Comparison of ENCODE assay signal across 12 mouse cellular contexts in the genomic region with DNA sequence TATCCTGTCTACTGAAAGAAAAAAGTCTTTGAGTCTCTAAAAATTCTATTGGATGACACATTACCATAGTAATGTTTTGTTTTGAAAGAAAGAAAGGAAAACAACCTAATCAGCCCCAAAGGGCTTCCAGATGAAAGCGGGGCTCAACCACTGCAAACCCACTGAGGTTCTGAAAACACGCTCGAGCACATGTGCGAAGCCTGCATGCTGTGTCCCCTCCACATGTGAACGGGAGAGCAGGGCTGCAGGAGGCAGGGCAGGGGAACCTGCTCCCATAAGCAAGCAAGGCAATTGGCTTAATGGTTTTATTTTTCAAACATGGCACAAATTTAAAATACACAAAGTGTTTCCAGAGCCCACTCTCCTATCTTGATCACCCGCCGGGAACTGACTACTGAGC. TPM values are rescaled to one million over a fixed set of nuclear protein-coding genes. Genes with fewer than 3 reads are reported as not detected.
DNase-seq lines count a peak whose midpoint lies in the region; ATAC-seq and TF ChIP-seq lines count a peak whose summit lies in the region.
"Had no signal": no experiment of that assay in that cellular context is flagged by ENCODE, and none has a peak within 500 bp of the region (broad histone marks: within the 10 kb centered on the region; RNA-seq: fewer than 3 reads in every experiment).

No protein-coding gene starts in this region.

- no peak for TF ChIP-seq EP300 in heart, adult 2 months (IDR thresholded peaks at IDR 0.05; ENCODE audit: insufficient read depth, low read depth, low read length)
- TF ChIP-seq EP300 in stomach, postnatal 0 days (optimal IDR thresholded peaks at IDR 0.05): no peak

- DNase-seq in heart, adult 2 months: no peak
- DNase-seq in heart, adult 18-20 months: no peak
- no peak for DNase-seq in testis, postnatal 10 days (ENCODE audit: low spot score)
- DNase-seq in mesoderm, embryonic 11.5 days (ENCODE audit: low read depth, low spot score): peak; percentile 43
- no peak for DNase-seq in stomach, postnatal 0 days (ENCODE audit: low spot score)
- DNase-seq in retina, embryonic 14.5 days (ENCODE audit: low spot score): no peak
- no peak for DNase-seq in right cerebral cortex, adult 2 months (ENCODE audit: low spot score in 2 of 2)
- DNase-seq: cerebellum, postnatal 10 days; kidney, postnatal 36 days had no signal

- intact Hi-C loops in heart, adult 2 months (cut with DNase I): loop anchor here (5.0 to 10.0 kb wide), 2 partner anchors 36 to 268 kb away; a partner anchor contains a TSS

- peaks cover 29% of the 10 kb centered on the region for H3K4me1 ChIP-seq in heart, adult 2 months (ENCODE audit: control insufficient read depth, insufficient read depth, low read length)
- H3K4me1 ChIP-seq in testis, adult 2 months (ENCODE audit: control insufficient read depth, insufficient read depth, low read length): no peaks in the 10 kb centered on the region
- no peaks in the 10 kb centered on the region for H3K4me1 ChIP-seq in stomach, postnatal 0 days (replicated peaks; ENCODE audit: control insufficient read depth, insufficient read depth)

- H3K4me3 ChIP-seq in heart, adult 2 months: no peak overlapping the region
- no peak overlapping the region for H3K4me3 ChIP-seq in testis, adult 2 months (ENCODE audit: control insufficient read depth, low read depth, low read length)
- H3K4me3 ChIP-seq in stomach, postnatal 0 days (ENCODE audit: low read depth, low read length): no peak overlapping the region
- H3K4me3 ChIP-seq: liver, embryonic 12.5 days had no signal

- peak overlapping the region; percentile 72 for H3K27ac ChIP-seq in heart, adult 2 months
- no peak overlapping the region for H3K27ac ChIP-seq in testis, adult 2 months (ENCODE audit: control insufficient read depth, insufficient read depth, low read depth, low read length)
- peak overlapping the region; percentile 74 for H3K27ac ChIP-seq in stomach, postnatal 0 days (replicated peaks)
- H3K27ac ChIP-seq: macrophage had no signal

- no peak overlapping the region for H3K4me2 ChIP-seq in stomach, postnatal 0 days (replicated peaks; ENCODE audit: low read depth)
- H3K4me2 ChIP-seq: liver, embryonic 12.5 days had no signal

- H3K36me3 ChIP-seq in heart, adult 2 months (ENCODE audit: control insufficient read depth, insufficient read depth, low read length): no peaks in the 10 kb centered on the region; the same call in none of the 2 replicates
- H3K36me3 ChIP-seq in testis, adult 2 months (ENCODE audit: control insufficient read depth, insufficient read depth, low read length): no peaks in the 10 kb centered on the region
- H3K36me3 ChIP-seq in stomach, postnatal 0 days (ENCODE audit: control insufficient read depth, insufficient read depth, low read length): no peaks in the 10 kb centered on the region; the same call in none of the 2 replicates

- no peaks in the 10 kb centered on the region for H3K9me3 ChIP-seq in stomach, postnatal 0 days (ENCODE audit: control insufficient read depth, low read length)
- H3K9me3 ChIP-seq: liver, embryonic 12.5 days had no signal

- 65% methylated on average over 7 of the region's 7 CpGs for WGBS in heart, adult 2 months
- 75% methylated on average over 7 of the region's 7 CpGs for WGBS in stomach, postnatal 0 days

- H3K9ac ChIP-seq in heart, adult 2 months (ENCODE audit: low read depth, low read length): no peak overlapping the region
- H3K9ac ChIP-seq in stomach, postnatal 0 days (ENCODE audit: low read length): peak overlapping the region; percentile 13; the same call in 1 of the 2 replicates
- H3K9ac ChIP-seq: liver, embryonic 12.5 days had no signal

- peaks cover 7% of the 10 kb centered on the region for H3K79me2 ChIP-seq in heart, adult 2 months (replicated peaks; ENCODE audit: control insufficient read depth, insufficient read depth, low read length)

- no peak for TF ChIP-seq CTCF in heart, adult 2 months (IDR thresholded peaks at IDR 0.05)
- 0 out of 2 replicates have a peak, but pooled peaks have one; percentile 7 for TF ChIP-seq CTCF in testis, adult 2 months (IDR thresholded peaks at IDR 0.05; ENCODE audit: control insufficient read depth, insufficient read depth, insufficient replicate concordance, low read depth, low read length)
- no peak for TF ChIP-seq CTCF in stomach, postnatal 0 days (IDR thresholded peaks at IDR 0.05; ENCODE audit: low read depth)

- no peak for TF ChIP-seq POLR2A in heart, adult 2 months (IDR thresholded peaks at IDR 0.05; ENCODE audit: insufficient read depth, low read depth, low read length)
- TF ChIP-seq POLR2A in testis, adult 2 months (IDR thresholded peaks at IDR 0.05; ENCODE audit: control insufficient read depth, low read depth, low read length): no peak

- ATAC-seq in stomach, postnatal 0 days (ENCODE audit: low FRiP score, low TSS enrichment): no peak
- ATAC-seq: liver, embryonic 12.5 days had no signal

- no peaks in the 10 kb centered on the region for H3K27me3 ChIP-seq in heart, adult 2 months (ENCODE audit: control insufficient read depth, insufficient read depth, low read length)
- no peaks in the 10 kb centered on the region for H3K27me3 ChIP-seq in testis, adult 2 months (ENCODE audit: control insufficient read depth, insufficient read depth, low read length)
- H3K27me3 ChIP-seq in stomach, postnatal 0 days (ENCODE audit: control insufficient read depth, insufficient read depth, low read length): no peaks in the 10 kb centered on the region
- H3K27me3 ChIP-seq: liver, embryonic 12.5 days had no signal

RNA-seq across cellular contexts. Expression of a gene that starts 24.2 kb away (rescaled TPM):
- 1 to 10 TPM; 3.4 to 4.5 TPM for total RNA-seq in heart, adult 2 months (2021)
- polyA plus RNA-seq in heart, adult 2 months (2012; rRNA removed): 5.7 and 14.1 TPM in 2 replicates
- 1 to 10 TPM; 4.4 to 7.3 TPM for total RNA-seq in heart, adult 18-20 months (2021)
- 11.7 and 12.9 TPM in 2 replicates for polyA plus RNA-seq in testis, adult 2 months (2012; rRNA removed)
- polyA plus RNA-seq in stomach, postnatal 0 days (2015; fragmentation: Nextera tagmentation; extraction: Ambion mirVana): 2.0 and 2.6 TPM in 2 replicates

RNA-seq across cellular contexts. Expression of a gene that starts 51.9 kb away (rescaled TPM):
- 10 to 100 TPM; 24.6 to 30.1 TPM for total RNA-seq in heart, adult 2 months (2021)
- polyA plus RNA-seq in heart, adult 2 months (2012; rRNA removed): 24.1 and 27.9 TPM in 2 replicates
- total RNA-seq in heart, adult 18-20 months (2021): 10 to 100 TPM; 30.3 to 33.1 TPM
- 12.9 and 13.2 TPM in 2 replicates for polyA plus RNA-seq in testis, adult 2 months (2012; rRNA removed)
- 91.6 and 93.6 TPM in 2 replicates for polyA plus RNA-seq in stomach, postnatal 0 days (2015; fragmentation: Nextera tagmentation; extraction: Ambion mirVana)

RNA-seq across cellular contexts. Expression of a gene that starts 56.3 kb away (rescaled TPM):
- total RNA-seq in heart, adult 2 months (2021): 1 to 10 TPM; 3.6 to 5.8 TPM
- polyA plus RNA-seq in heart, adult 2 months (2012; rRNA removed): 7.3 and 12.0 TPM in 2 replicates
- 1 to 10 TPM; 2.7 to 5.1 TPM for total RNA-seq in heart, adult 18-20 months (2021)
- 0.38 and 0.59 TPM in 2 replicates for polyA plus RNA-seq in testis, adult 2 months (2012; rRNA removed)
- polyA plus RNA-seq in stomach, postnatal 0 days (2015; fragmentation: Nextera tagmentation; extraction: Ambion mirVana): 35.3 and 36.6 TPM in 2 replicates
- polyA plus RNA-seq: macrophage had no signal
